Mouse (Mus musculus) ovary, adult 18-20 months (tissue): ENCODE measurements around the gene Cby1.

Experiments
- DNase-seq: peaks from one replicate; pipeline ENCODE4 v3.0.0; 2022; ENCODE audit warnings: low spot score, mixed read lengths

Gene Cby1

GRCm38 (mm10) chr15:79708229-79708822 is 49.3 kb downstream of the Cby1 start:
- DNase-seq: no peak

GRCm38 (mm10) chr15:79715646-79716045 is 56.6 kb downstream of the Cby1 start:
- DNase-seq: no peak

- DNase-seq: no peak
Observed at GRCm38 (mm10) chr15:79716710-79717109, 57.7 kb downstream of the Cby1 start.
